Mouse (Mus musculus): Measurements from ENCODE around the gene Ahrr.

Ahrr gene

DNA sequence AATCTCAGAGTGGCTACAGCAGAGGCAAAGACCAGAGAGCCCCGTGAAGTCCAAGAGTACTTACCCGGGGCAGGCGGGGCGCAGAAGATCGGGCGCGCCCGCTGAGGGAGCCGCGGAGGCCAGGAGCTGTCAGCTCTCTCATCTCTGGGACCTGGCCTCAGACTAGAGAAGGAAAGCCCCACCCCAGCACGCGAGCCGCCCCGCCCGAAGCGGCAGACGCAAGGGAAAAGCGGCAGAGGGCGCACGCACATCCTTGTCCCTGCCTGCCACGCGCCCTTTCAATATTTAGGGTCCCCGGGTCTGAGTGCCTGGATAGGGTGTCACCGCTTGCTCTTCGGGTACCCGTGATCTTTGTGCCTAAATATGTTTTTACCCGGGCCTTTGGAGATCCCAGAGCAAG is at the start of gene Ahrr:
TSS of gene Ahrr (minus strand) at position 165 of the 400 bp plus-strand sequence.
- peak; percentile 56 to 66 for DNase-seq (ENCODE audit: low spot score in 2 of 2)

DNA sequence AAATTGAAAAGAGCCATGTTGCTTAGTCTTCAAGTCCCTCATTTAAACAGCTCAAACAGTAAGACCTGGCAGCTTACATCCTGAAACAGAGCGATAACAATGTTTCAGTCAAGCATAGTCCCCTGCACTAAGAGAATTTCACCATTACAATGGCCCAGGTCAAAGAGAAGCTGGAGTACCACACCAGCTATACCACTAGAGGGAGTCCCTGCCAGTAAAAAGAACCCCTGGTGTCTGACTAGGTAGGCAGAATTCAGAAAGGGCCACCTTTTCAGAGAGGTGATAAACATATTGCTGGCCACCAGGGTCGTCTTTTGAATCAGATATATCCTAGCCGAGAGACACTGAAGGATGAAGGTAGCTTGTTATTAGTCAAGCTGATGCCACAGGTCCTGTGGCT is 48.9 kb upstream of the Ahrr start:
- DNase-seq (ENCODE audit: low spot score in 2 of 2), result no peak

DNA sequence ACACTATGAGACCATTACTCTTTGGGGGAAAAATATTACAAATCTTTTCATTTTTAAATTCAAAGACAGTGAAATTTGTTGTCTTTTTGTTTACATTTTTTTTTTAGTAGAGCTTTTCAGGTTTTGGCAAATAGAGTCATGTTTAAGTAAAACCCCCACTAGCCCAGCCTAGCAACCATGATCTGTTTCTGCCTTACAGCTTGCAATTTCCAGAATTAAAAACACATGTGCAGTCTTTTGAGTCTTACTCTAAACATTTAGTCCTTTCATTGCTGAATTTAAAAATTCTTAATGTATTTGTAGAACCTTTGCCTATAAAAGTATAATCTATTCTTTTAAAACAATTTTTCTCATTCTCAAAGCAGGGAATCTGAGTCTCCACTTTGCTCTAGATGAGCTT is 37.2 kb upstream of the Ahrr start:
- DNase-seq (ENCODE audit: low spot score in 2 of 2), result no peak

DNA sequence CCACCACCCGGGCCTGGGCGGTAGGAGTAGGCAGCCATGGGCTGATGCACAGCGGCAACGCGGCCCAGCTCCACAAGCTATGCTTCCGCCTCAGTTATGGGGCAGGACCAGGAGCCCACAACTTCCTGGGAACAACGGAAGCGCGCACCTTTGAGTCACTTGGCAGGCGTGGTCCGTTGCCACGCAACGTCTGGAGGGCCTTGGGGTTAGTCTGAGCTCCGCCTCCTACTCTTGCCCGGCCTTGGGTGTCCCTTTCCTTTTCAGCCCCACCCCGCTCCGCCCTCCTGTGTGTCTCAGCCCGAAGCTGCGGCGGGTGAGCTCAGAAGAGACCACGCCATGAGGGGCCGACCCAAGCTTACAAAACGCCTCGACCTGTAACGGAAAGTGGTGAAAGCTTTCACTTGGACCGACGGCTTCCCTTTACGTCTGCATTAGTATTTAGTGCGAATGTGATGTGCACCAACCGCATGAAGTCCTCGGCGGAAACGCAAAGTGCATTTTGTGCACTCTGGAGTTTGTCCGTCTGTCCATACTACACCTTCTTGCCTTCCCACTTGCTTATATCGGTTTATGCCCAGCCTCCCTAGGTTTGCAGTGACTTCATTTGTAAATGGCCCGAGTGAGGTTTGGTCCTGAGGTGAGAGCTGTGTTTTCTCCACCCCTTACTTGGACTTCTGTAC is 25.2 kb upstream of the Ahrr start, which contains the start of gene Pdcd6:
TSS of gene Pdcd6 (minus strand) at position 411 of the 680 bp plus-strand sequence.
- peak; percentile 84 to 95 for DNase-seq (ENCODE audit: low spot score in 2 of 2)

DNA sequence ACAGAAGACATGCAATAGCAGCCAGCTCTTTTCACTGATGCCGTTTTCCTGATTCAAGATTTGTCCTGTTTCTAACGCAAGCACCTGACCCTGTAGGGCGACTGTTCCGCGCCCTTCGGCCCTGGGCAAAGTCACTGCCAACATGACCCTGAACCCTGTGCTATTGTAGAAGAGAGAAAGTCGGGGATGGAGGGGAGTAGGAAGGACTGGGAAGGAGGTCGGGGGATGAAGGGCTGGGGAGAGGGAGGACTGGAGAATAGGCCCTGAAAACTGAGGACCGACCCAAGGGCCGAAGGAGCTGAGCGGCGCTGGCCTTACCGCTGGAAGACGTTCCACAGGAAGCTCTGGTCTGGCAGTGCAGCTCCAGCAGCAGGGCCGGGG is 24.6 kb upstream of the Ahrr start:
- DNase-seq (ENCODE audit: low spot score in 2 of 2), result no peak

DNA sequence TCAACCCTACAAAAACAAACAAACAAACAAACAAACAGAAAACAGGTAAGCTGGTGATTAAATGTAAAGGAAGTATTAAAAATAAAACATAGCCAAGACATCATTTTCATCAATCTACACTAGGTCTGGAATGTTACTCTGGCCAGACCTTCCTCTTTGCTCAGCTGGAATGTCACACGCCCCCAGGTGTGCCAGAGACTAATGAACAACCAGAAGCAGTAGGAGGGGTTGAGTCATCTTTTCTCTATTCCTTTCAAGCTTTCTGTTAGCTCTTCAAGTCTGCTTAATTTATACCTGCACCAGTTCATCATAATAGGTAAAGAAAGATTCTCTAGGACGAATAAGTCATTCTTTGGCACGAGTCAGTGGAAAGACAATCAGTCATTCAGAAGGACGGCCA is 24.3 kb upstream of the Ahrr start:
- DNase-seq (ENCODE audit: low spot score in 2 of 2), result no peak

DNA sequence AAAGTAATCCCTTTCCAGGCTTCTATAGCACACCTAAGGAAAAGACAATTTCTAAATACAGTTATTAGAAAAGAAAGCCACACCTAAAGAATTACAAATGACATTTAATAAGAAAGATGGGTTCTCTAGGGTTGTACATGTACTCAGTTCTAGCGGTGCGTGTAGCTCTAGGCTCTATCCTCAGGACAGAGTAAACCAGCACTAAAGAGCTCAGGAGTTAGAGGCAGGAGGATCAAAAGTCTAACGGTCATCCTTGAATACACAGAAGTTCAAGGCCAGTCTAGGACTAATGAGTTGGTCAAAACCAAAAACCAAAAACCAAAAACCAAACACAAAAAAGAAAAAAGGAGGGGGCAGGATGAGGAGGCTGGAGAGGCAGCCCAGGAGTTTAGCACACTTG is 22.5 kb upstream of the Ahrr start:
- DNase-seq (ENCODE audit: low spot score in 2 of 2), result no peak

DNA sequence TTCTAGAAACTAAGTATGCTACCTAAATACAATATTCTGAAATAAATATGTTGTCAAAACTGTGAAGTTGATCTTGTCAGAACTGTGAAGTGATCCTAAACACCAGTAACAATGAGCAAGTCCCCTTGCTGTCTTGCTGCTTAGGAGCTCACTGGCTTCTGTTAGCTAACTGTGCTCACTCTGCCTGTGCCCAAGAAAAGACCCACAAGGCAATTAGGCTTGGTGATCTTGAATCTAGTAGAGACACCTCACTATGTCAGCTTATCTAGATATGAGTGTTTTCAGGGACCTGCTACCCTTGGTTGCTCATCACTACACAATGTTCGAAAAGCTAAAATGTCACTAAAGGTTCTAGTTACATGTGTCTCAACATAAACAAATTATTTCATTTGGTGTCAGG is 13.6 kb upstream of the Ahrr start:
- DNase-seq (ENCODE audit: low spot score in 2 of 2), result no peak

DNA sequence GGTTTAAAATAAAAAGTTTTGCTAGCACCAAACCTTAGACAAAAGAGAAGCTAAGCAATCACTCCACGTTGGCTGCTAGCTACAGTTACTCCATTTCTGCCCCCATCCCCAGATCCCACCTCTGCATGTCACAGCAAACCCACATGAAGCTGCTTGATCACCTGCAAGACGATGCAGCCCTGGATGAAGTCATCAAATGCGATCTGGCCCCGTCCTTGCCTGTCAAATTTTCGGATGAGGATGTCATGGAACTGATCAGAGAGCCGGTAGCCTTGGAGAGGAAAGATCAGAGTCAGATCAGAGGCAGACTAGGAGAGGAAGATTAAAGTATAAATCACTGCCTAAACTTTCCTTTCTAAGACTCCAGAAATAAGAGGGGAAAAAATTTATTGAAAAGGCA is 13.2 kb upstream of the Ahrr start:
- DNase-seq (ENCODE audit: low spot score in 2 of 2), result no peak

DNA sequence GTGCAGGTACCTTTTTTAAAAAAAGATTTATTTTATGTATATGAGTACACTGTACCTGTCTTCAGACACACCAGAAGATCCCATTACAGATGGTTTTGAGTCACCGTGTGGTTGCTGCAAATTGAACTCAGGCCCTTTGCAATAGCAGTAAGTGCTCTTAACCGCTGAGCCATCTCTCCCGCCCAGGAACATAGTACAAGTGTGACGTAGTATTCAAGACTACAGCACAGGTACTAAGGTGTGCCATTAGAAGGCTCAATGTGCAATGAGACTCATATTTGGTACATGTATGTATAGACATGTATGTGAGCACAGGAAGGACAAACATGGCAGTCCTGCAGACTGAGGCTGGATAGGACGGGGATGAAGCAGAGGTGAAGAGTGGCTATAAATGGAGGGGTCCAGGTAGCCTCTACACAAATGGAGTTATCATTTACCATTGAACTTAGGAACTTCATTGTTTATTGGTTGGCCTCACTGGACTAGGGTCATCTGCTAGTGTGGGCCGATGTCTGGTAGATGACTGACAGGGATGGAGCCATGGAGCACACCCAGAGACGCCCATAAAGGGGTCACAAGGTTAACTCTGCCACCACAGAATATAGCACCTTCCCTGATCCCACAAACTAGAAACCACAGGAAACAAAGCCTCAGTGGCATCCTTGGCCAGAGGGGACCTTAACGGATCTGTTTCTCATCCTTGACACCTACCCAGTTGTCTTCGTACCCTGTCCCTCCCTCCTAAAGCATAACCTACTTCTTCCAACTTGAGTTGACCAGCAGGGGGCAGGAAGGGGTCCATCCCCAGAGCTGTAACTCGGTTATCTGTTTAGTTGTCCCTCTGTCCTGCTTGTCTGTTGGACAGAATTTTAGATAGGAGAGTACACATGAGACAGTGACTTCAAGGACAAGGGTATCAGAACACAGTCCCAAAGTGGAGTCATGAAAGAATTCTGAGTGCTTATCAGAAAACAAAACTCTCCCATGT is 10.2 kb upstream of the Ahrr start:
- no peak for DNase-seq (ENCODE audit: low spot score in 2 of 2)

DNA sequence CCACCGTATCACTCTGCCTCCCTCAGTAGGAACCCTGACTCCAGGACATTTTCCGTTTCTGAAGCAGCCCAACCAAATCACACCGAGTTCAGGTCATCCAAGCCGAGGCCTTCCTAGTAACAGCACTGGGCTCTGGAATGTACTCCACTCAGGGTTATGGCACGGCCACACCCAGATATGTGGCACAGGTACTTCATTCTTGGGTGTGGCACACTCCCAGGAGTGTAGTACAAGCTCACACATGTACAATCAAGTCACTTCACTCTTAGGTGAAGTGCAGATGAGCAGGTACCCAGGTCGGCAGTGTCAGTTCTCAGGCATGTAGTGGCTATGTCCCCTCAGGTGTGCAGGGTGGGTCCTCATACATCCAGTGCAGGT is 9.5 kb upstream of the Ahrr start:
- peak; percentile 12 to 18 for DNase-seq (ENCODE audit: low spot score in 2 of 2)

DNA sequence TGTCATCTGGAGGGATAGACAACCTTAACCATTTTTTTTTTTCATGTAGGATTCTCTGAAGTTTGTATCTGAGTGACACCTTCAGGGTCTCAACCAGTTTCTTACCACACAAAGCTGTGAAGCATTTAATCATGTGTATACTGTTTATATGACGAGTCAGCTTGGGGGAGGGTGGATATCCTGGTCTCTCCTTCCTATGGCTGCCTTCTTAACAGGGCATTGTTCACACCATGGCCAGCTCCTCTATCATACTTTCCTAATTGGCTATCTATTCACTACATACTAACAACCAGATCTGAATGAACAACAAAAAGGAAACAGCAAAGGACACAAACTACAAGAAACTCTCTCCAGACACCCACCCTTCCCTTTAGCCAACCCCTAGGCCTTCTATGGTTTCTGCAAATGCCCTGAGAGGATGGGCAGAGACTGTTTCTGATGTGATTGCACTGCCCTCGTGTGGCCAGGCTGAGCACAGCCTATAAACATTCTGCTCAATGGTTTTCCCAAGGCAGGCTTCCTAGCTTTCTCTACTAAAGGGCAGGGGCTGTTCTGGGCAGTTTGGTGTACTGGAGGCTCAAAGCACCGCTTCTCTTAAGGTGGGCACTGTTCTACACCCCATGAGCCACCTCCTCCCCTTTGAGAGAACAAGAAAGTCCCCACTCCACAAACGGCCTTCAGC is 8.9 kb upstream of the Ahrr start:
- peak; percentile 38 to 52 for DNase-seq (ENCODE audit: low spot score in 2 of 2)

DNA sequence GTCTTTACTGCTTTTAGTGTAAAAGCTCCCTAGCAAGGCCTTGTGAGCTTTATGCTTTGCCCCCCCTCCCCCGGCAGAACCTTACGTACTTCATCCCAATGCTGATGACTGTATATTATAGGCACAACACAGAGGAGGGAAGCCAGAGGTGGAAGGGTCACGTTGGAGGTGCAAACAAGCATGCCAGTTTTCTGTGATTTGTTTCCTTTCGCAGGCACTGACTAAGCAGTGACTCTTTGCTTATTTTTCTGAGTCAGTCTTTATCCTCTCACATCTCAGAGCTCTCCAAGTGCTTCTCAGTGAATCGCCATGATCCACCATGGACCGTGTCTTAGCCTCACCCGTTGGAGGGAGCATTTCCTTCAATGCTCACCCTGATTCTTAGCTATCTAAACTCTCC is 4.2 kb upstream of the Ahrr start:
- no peak for DNase-seq (ENCODE audit: low spot score in 2 of 2)

DNA sequence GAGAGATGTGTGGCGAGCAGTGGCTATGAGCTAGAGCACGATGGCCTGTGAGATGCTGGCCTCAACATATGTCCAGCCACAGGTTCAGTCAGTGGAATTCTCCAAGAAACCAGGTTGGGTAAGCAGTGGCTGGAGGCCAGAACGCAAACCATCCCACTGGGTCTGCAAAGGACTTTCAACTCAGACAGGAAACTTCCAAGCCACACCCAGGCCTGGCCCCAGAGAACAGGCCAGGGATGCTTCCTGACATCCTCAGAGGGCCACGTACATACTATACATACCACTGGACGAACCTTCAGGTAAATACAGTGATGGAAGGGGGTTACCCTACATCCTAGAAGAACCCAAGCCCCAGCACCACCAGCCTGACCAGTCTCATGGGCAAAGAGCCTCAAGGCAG is 2.5 kb downstream of the Ahrr start:
- DNase-seq (ENCODE audit: low spot score in 2 of 2), result no peak

DNA sequence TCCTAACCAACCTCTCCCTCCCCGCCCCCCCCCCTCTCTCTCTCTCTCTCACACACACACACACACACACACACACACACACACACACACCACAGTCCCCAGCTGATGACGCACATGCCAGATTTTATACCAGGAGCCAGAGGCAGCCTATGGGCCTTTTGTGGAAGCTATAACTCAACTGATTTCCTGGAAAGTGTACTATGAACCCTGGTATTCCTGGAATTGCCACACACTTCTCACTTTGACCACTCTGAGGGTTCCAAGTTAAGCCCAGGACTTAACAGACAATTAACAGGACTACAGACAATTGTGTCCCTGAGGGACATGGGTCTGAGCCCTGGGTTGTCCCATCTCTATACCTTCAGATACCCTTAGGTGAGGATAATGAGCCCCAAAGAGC is 9.8 kb downstream of the Ahrr start:
- DNase-seq (ENCODE audit: low spot score in 2 of 2), result no peak

DNA sequence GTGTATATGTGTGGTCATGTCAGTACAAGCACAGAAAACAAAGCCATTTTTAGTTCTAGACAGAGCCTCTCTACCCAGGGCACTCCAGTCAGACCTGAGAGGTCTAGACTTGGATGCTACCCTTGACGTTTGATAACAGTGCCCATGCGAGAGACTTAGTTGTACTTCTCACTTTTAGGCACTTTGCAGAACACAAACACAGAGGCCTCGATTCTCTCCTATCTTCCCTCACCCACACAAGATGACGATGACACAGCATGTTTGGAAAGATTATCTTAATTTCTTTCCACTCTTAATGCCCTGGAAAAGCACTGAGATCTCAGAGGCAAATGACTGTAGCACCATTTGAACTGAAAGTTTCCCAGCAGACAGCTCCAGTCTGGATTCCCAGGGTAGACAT is 16.4 kb downstream of the Ahrr start:
- DNase-seq (ENCODE audit: low spot score in 2 of 2), result no peak

DNA sequence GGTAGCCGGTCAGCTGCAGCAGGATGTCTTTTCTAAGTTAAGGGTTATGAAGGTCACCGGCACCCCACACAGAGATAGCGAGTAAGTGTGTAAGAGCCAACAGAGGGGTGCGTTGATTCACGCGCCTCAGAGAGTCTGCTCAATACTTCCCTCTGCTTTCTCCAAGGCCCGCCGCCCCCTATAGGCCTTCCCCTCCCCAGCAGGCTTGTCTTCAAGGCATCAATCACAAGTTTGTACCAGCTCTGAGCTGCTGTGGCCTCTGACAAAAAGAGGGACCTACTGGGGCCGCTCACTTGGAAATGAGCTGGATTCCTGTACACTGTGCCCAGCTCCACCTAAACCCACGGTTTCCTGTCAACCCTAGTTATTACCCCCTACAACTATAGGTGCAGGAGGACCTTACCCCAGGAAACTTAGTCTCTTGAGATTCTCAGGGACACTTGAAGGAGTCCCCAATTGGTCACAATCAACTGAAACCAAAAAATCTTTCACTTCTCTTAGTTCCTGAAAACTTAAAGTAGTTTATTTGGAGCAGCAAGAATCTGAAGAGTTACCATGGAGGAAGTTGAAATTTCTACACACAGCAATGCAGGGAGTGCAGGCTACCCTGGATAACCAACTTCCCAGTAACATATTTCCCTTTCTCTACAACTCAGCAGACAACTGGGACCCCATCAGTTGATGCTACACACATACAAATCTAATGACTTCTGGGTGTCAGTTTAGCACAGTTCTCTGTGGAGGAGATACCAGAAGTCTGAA is 31.7 kb downstream of the Ahrr start:
- DNase-seq (ENCODE audit: low spot score in 2 of 2), result peak in 1 of 2 experiments; percentile 30

DNA sequence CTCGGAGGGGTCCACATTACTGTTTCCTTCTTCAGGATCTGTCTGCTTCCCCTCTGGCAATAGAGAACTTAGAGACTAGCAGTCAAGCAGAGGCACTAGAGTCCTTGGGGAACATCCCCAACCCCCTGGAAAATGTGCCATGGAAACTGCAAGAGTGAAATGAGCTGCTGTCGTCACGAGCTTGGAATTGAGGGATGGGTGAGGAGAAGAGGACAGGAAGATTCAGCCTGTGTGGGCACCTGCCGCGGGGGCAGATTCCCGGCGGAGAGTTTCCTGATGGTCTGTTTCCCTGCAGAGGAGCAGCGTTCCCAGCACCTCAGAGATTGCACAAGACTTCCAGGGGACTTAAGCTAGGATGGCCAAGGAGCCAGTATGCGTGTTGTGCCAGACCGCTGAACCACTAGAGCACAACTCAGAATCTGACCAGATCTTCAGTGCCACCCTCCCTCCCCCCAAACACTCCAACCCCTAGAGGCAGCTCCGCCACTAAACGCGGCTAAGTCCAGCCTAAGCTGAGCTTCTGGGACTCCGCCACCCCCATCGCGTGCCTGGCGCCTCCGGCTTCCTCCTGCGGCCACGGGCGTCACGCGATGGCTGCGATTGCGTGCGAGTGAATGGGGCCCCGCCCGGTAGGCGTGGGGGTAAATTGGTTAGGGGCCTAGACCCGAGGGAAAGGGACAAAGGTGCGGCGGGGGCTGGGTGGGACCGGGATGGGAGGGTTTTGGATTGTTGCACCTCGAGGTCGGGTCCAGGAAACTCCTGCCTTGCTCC is 32.5 kb downstream of the Ahrr start:
- peak; percentile 52 to 66 for DNase-seq (ENCODE audit: low spot score in 2 of 2)

DNA sequence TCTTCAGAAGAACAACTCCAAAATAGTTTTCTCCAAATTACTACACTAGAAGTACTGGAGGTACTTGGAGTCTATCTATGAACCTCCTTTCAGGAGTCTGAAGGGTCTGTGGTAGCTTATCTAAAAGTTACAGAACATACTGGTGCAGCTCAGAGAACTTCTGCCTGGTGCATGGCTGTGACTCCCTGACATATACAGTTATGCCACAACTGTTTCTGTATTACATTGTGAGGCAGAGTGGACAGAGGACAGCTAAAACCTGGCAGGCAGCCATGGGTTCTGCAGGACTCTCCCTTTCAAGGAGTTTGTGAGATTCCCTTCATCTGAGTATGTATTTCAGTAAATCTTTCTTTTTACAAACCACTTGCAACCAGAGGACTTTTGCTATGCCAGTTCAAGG is 45.6 kb downstream of the Ahrr start:
- no peak for DNase-seq (ENCODE audit: low spot score in 2 of 2)

DNA sequence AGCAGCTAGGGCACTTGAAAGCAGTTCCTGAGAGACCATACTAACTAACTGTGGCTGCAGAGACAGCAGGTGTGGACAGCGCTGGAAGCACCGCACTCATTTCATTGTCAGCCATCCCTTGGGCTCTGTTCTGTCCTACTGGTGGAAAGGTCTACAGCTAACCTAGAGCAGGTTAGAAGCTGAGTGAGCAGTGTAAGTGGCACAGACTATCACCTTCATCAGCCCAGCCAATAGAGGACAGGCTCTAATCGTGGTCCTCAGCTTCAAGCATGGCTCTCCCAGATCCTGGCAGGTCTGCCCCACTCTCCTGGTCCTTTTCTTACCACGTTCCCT is 46.3 kb downstream of the Ahrr start:
- no peak for DNase-seq (ENCODE audit: low spot score in 2 of 2)
